Mouse (Mus musculus) liver, adult 2 months (tissue): ENCODE results near the gene Scaf1. TPM values are rescaled to one million over a fixed set of nuclear protein-coding genes. Genes with fewer than 3 reads are reported as not detected.
A peak's percentile ranks its signal among the peaks of the same experiment; 100 is the strongest.

Experiments used
- DNase-seq: peaks from one replicate; pipeline ENCODE4 v3.0.0-alpha.2; 2011; ENCODE audit warnings: low read depth, low spot score; ENCODE audit errors: extremely low read depth
- H3K27ac ChIP-seq: fragments of 200-500 bp; replicated peaks from 2 replicates; pipeline ENCODE4 v1.5.1; 2012; ENCODE audit warnings: low read depth, mild to moderate bottlenecking, control low read depth, inconsistent platforms, low read length; ENCODE audit not compliant: insufficient read depth
- H3K27me3 ChIP-seq: fragments of 200-500 bp; 2 replicates; pipeline ENCODE4 v1.6.1; 2012; ENCODE audit warnings: mild to moderate bottlenecking, moderate library complexity, low read length, inconsistent platforms; ENCODE audit not compliant: control insufficient read depth, insufficient read depth
- H3K36me3 ChIP-seq: fragments of 200-500 bp; 2 replicates; pipeline ENCODE4 v1.6.1; 2012; ENCODE audit warnings: low read length, inconsistent platforms; ENCODE audit not compliant: control insufficient read depth, insufficient read depth
- H3K4me1 ChIP-seq: fragments of 200-500 bp; 2 replicates; pipeline ENCODE4 v1.6.1; 2011; ENCODE audit warnings: low read length; ENCODE audit not compliant: control insufficient read depth, insufficient read depth
- H3K4me3 ChIP-seq: fragments of 200-500 bp; 2 replicates; pipeline ENCODE4 v1.5.1; 2011; ENCODE audit warnings: low read depth, mild to moderate bottlenecking, control low read depth, low read length, moderate library complexity; ENCODE audit not compliant: insufficient read depth
- H3K79me2 ChIP-seq: fragments of 200-500 bp; 2 replicates; pipeline ENCODE4 v1.6.1; 2012; ENCODE audit warnings: inconsistent platforms, mild to moderate bottlenecking, low read length, moderate library complexity; ENCODE audit not compliant: control insufficient read depth, insufficient read depth
- H3K9ac ChIP-seq: fragments of 200-500 bp; 2 replicates; pipeline ENCODE4 v1.6.1; 2012; ENCODE audit warnings: low read depth, mild to moderate bottlenecking, control low read depth, inconsistent platforms, low read length
- CTCF ChIP-seq: fragments of 200-500 bp; IDR thresholded peaks from 2 replicates; pipeline ENCODE4 v1.5.1; 2011; ENCODE audit warnings: low read depth, low read length, control low read depth
- POLR2A ChIP-seq: fragments of 200-500 bp; IDR thresholded peaks from 2 replicates; pipeline ENCODE4 v1.6.1; 2011; ENCODE audit warnings: low read length, control low read depth; ENCODE audit not compliant: insufficient read depth; ENCODE audit errors: extremely low read depth
- WGBS: fragments of 180-500 bp; shearing (Covaris S2); methylation state at CpG from one replicate; pipeline ENCODE4 v1.1.7; 2018; 5-methylcytosine and 5-hydroxymethylcytosine counted together
- polyA plus RNA-seq: library from polyadenylated mRNA; depleted of rRNA; stranded (reverse); fragments of >200 nt; gene quantifications from 2 replicates; pipeline ENCODE4 v1.2.3, GENCODE M21; 2012
- total RNA-seq: library from RNA; depleted of rRNA; stranded (reverse); fragments of >200 nt; gene quantifications from 2 replicates; pipeline ENCODE4 v1.2.3, GENCODE M21; 2014

Scaf1 gene
- total and polyA plus RNA-seq, 2 experiments, result 4.4 to 31.8 TPM

DNA sequence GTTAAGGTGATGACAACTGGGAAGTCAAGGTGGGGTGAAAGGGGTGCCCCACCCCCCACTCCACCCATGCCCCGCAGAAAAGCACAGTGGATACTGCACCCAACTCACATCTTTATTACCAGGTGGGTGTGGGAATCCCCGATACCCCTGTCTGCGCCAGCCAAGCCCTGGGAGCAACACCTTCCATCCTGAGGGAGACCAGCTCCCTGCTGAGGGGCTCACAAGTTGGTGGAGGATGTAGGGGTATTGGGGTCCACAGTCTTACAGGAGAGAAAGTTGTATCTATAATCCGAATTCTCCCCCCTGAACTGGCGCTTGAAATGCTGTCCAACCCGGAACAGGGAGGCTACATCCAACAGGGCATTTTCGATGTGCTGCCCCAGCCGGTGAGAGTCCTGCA is 56.9 kb downstream of the Scaf1 start:
- WGBS, result 78% methylated on average over 8 of the region's 8 CpGs

GRCm38 (mm10) chr7:44958208-44958607 is 58.0 kb downstream of the Scaf1 start:
- DNase-seq, result peak; percentile 64
- peak; percentile 62 for TF ChIP-seq CTCF
- TF ChIP-seq POLR2A, result no peak
- 46% methylated on average over 7 of the region's 7 CpGs for WGBS
- Histone ChIP-seq H3K79me2 (no peaks in the 10 kb centered on the region), H3K27me3 (no peaks in the 10 kb centered on the region), H3K4me1 (no peaks in the 10 kb centered on the region), H3K27ac (no peak overlapping the region), H3K9ac (no peak overlapping the region), H3K4me3 (no peak overlapping the region), H3K36me3 (no peaks in the 10 kb centered on the region)

More for the DNA sequence above, 56.9 kb downstream of the Scaf1 start:
- Histone ChIP-seq H3K36me3 (no peaks in the 10 kb centered on the region), H3K79me2 (no peaks in the 10 kb centered on the region), H3K27me3 (no peaks in the 10 kb centered on the region), H3K4me3 (no peak overlapping the region), H3K27ac (no peak overlapping the region), H3K9ac (no peak overlapping the region), H3K4me1 (no peaks in the 10 kb centered on the region)
- TF ChIP-seq POLR2A, result no peak
- no peak for TF ChIP-seq CTCF
- DNase-seq, result no peak

GRCm38 (mm10) chr7:44957183-44957835 is 58.9 kb downstream of the Scaf1 start:
- H3K9ac ChIP-seq, result no peak overlapping the region
- H3K27ac ChIP-seq, result no peak overlapping the region
- TF ChIP-seq CTCF (no peak), POLR2A (no peak)
- H3K27me3 ChIP-seq, result no peaks in the 10 kb centered on the region
- H3K4me3 ChIP-seq, result no peak overlapping the region
- WGBS, result 83% methylated on average over 20 of the region's 20 CpGs
- no peaks in the 10 kb centered on the region for H3K79me2 ChIP-seq
- no peaks in the 10 kb centered on the region for H3K36me3 ChIP-seq
- H3K4me1 ChIP-seq, result no peaks in the 10 kb centered on the region
- no peak for DNase-seq

- 89% methylated on average over 6 of the region's 6 CpGs for WGBS
- no peaks in the 10 kb centered on the region for H3K79me2 ChIP-seq
- H3K27me3 ChIP-seq, result no peaks in the 10 kb centered on the region
- no peaks in the 10 kb centered on the region for H3K36me3 ChIP-seq
- H3K9ac ChIP-seq, result no peak overlapping the region
- no peak for DNase-seq
- H3K4me1 ChIP-seq, result no peaks in the 10 kb centered on the region
- H3K4me3 ChIP-seq, result no peak overlapping the region
- no peak for TF ChIP-seq POLR2A
- TF ChIP-seq CTCF, result no peak
- no peak overlapping the region for H3K27ac ChIP-seq
These were observed 59.9 kb downstream of the Scaf1 start for GRCm38 (mm10) chr7:44956266-44956665.

DNA sequence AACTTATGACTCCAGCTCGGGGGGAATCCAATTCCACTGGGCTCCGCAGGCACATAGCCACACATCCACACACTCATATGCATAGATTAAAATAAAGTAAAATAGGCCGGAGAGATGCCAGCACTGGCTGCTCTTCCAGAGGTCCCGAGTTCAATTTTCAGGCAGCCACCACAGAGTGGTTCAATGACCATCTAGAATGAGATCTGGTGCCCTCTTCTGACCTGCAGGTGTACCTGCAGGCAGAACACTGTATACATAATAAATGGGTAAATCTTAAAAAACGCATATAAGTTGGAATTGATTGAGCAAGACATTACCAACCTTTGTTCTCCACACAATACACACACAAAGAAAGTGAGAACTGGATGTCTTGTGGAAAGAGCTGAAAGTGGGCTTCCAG is 60.5 kb downstream of the Scaf1 start:
- no peak overlapping the region for H3K9ac ChIP-seq
- no peaks in the 10 kb centered on the region for H3K4me1 ChIP-seq
- no peaks in the 10 kb centered on the region for H3K79me2 ChIP-seq
- 36% methylated on average over 5 of the region's 5 CpGs for WGBS
- H3K36me3 ChIP-seq, result no peaks in the 10 kb centered on the region
- TF ChIP-seq POLR2A, result no peak
- TF ChIP-seq CTCF, result peak; percentile 43
- no peak overlapping the region for H3K4me3 ChIP-seq
- DNase-seq, result peak; percentile 29
- H3K27ac ChIP-seq, result no peak overlapping the region
- no peaks in the 10 kb centered on the region for H3K27me3 ChIP-seq

DNA sequence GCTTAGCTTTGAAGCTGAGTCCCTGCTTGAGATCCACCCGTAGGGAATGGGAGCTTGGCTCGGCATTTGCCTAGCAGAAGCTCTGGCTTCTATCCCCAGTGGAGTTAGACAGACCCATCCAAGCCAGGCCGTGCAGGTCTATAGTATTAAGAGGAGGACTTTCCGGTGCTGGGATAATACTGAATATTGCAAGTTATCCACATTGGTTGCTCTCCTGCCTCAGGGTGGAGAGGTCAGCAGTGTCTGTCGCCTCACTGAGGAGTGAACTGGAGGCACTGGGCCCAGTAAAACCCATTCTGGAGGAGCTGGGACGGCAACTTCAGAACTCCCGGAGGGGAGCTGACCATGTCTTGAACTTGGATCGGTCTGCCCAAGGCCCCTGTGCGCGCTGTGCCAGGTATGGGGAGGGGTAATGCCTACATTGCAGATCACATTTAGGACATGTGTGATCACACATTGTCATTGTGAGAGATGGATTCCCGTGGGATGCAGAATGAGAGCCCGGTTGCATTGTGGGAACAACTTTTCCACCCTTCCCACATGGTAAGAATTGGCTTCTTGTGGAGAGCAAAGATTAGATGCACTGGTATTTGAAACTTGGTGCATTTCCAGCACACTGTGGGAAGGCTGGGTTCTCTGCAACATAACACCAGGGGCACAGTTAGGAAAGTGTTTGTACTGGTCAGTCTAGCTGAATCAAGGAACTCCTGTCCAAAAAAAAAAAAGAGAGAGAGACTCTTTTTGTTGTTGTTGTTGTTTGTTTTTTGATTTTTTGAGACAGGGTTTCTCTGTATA is 61.9 kb downstream of the Scaf1 start:
- no peak overlapping the region for H3K27ac ChIP-seq
- no peak overlapping the region for H3K9ac ChIP-seq
- H3K4me3 ChIP-seq, result no peak overlapping the region
- H3K79me2 ChIP-seq, result no peaks in the 10 kb centered on the region
- no peaks in the 10 kb centered on the region for H3K27me3 ChIP-seq
- no peak for TF ChIP-seq CTCF
- H3K36me3 ChIP-seq, result no peaks in the 10 kb centered on the region
- WGBS, result 91% methylated on average over 12 of the region's 12 CpGs
- no peaks in the 10 kb centered on the region for H3K4me1 ChIP-seq
- no peak for DNase-seq
